Mouse (Mus musculus) gastrocnemius, postnatal 25 days (tissue): Measurements from ENCODE around the gene Gm17018. TPM values are rescaled to one million over a fixed set of nuclear protein-coding genes. Genes with fewer than 3 reads are reported as not detected.
"Not testable (repeated sequence)": the region's sequence is repeated elsewhere in the genome, so short reads cannot be mapped to it uniquely, and the experiment has no call there.

Experiments used
- DNase-seq: peaks from one replicate; pipeline ENCODE4 v3.0.0; 2022
- long read RNA-seq, 2 experiments: library from polyadenylated mRNA; stranded (forward); transcript quantifications; one replicate each; pipeline ENCODE4 v2.0.0; 2021
- total RNA-seq, 2 experiments: library from RNA; stranded (reverse); gene quantifications; 1 replicate in 1 of 2; 2 replicates in 1 of 2; pipeline ENCODE4 v1.2.3; 2021

Gene Gm17018
- 10 to 100 TPM; 16.3 to 16.5 TPM for total RNA-seq
- long read RNA-seq, experiment 1, transcript Gm17018-201 (6 exons, 1,353 nt), result major isoform, 53 of 65 reads
- long read RNA-seq, experiment 1, partial matches to known transcripts, result 2 of 65 reads
- long read RNA-seq, experiment 1, other reads (novel, unspliced or antisense), result 9 of 65 reads
- long read RNA-seq, experiment 2, transcript Gm17018-201 (6 exons, 1,353 nt), result major isoform, 56 of 63 reads
- long read RNA-seq, experiment 2, partial matches to known transcripts, result 0 of 63 reads
- long read RNA-seq, experiment 2, other reads (novel, unspliced or antisense), result 7 of 63 reads

DNA sequence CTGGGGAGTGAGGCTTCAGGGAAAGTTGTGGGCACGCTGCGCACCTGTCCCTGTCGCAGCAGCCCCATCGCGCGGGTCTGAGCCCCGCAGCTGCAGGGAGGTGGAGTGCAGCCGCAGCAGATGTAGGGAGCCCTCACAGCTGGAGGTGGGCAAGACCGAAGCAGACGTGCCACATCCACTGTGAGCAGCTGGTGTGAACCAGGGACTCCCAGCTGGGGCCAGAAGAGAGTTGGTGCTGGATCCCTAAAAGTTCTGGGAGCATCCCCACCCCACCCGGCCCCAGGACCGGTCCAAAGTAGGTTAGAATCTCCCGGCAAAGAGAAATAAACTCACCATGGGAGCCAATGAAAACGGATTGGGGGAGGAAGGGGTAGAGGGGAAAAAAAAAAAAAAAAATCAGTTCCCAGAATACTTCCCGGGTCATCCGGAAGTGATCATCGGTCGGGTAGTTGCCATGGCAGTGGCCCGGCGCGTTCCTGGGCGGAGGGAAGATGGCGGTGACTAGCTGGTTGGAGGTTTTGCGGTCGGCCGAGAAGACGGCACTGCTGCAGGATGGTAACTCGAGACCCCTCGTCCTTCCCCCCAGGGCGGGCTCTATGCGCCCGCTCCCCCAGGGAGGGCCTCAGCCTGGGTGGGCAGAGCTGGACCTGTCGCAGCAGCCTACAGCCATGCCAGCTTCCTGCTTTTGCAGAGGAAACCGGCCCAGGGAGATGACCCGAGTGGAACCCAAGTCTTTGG is at the start of gene Gm17018, which contains the start of gene Poll:
Gene Gm17018 (plus strand): TSS at position 463 of the 738 bp plus-strand sequence.
Gene Poll (minus strand): TSS at position 379 of the 738 bp plus-strand sequence.
- DNase-seq, result peak; percentile 80

DNA sequence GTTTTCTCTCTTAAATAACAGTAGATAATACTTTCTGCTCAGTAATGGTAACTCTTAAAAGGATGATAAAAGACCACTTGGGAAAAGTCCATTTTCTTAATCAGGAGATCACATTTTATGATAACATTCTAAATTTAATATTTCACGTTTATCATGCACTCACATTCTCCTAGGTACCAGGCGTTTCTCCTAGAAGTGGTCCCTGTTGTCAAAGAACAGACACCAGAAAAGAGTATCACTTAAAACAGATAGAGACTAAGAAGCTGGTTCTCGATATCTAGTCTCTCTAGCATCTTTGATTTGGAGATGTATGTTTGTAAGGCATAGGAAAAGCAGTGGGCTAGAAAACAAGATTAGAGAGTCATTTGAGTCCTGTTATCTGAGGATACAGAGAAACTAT is 49.7 kb upstream of the Gm17018 start:
- no peak for DNase-seq

DNA sequence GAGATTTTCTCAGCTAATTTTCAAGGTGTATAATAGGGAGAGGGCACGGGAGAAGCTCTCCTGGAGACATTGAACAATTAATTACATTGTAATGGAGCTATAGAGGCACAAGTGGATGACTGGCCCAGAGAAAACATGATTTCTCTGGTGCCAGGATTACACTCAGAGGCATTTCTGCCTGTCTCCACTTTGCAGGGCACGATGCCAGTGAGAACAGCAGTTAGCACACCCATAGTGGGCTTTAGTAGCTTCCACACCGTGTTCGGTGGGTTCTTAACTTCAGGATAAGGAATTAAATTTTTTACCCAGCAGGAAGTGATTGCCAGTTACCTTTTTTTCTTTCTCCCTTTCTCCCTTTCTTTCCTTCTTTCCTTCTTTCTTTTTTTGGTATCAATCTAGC is 49.0 kb upstream of the Gm17018 start:
- no peak for DNase-seq

DNA sequence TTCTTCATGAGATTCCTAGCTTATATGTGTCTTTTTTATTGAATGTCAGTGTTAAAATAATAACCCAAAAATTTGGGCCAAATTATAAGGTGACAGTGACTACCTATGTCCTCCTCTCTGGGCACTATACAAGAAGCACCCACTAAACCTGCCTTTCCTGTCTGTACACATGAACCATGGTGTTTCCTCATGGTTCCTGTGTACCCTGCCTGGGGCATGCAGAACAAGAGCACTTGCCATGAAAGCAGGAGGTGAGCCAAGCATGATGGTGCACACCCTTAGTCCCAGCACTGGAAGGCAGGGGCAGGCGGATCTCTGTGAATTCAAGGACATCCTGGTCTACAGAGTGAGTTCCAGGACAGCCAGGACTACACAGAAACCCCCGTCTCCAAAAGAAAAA is 45.1 kb upstream of the Gm17018 start:
- DNase-seq, result no peak

DNA sequence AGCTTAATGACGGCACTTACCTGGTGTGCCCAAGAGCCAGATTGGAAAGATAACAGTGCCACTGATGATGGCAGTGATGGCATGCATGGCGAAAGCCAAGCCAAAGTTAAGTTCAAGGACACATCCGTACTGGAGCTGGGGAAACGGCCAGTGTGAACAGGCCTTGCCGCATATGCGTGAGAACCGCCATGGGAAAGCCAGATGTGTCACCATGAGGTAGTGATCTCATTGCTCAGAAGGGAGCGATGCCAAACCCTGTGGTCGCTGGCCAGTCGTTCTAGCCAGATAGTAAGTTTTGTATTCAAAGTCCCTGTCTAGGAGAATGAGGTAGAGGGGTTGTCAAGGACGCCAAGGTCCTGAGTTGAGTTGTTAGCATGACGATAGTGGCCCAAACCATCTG is 44.2 kb upstream of the Gm17018 start:
- DNase-seq, result no peak

DNA sequence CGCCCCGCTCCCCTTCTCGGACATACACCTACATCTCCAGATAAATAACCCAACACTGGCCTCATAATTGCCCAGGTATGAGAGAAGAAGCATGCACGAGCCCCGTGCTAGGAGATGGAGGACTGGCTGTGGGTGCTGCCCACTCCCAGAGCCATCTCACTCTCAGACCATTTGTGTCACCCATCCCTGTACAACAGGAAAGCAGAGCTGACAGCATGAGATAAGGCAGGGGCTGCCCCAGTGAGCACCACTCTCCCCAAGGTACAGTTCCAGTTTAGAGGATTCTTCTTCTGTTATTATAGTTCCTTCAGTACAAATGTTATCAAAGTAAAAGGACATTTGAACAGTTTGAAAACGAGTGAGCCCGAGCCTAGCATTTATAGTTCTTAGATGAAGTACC is 33.0 kb upstream of the Gm17018 start:
- DNase-seq, result no peak

DNA sequence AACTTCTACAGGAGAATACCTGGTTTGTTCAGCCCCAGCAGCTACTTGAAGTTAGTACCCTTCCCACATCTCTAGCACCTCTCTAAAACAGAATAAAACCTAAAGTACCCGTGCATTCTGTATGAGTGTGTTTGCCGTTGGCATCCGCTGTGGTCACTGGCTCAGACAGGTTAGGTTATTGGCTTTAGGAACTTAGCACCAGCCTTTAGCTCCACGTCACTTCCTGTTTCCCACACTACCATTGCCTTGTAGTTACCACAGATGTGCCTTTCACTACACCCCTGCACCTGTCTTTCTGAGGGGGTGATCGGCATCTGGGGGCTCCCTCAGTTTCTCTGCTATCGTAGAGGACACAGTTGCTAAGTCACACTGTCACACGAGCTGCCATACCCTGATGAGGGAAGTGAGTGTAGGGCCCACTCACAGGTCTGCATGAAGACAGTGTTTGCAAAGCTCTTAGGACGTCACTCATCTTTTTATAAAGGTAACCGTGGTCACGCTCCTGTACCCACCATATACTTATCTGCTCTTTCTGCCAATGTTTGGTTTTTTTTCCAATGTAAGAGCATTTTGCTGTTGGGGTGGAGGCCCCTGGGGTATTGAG is 32.4 kb upstream of the Gm17018 start:
- DNase-seq, result no peak

DNA sequence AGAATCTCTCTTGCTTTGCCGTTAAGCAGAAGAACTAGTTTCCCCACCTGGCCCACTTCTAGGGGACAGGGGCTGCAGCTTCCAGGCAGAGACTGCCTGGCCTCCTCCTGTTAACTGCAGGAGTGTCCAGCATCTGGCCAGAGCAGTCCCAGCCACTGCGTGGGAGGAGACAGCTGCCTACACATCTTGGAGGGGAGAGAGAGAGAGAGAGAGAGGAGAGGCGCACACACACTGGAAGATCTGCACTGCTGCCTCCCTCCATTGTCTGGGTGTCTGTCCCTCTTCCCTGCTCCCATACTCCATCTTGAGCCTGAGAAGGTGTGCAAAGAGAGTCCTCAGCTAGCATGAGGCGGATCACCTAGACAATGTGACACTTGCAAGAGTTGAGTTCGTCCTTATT is 31.1 kb upstream of the Gm17018 start:
- no peak for DNase-seq

DNA sequence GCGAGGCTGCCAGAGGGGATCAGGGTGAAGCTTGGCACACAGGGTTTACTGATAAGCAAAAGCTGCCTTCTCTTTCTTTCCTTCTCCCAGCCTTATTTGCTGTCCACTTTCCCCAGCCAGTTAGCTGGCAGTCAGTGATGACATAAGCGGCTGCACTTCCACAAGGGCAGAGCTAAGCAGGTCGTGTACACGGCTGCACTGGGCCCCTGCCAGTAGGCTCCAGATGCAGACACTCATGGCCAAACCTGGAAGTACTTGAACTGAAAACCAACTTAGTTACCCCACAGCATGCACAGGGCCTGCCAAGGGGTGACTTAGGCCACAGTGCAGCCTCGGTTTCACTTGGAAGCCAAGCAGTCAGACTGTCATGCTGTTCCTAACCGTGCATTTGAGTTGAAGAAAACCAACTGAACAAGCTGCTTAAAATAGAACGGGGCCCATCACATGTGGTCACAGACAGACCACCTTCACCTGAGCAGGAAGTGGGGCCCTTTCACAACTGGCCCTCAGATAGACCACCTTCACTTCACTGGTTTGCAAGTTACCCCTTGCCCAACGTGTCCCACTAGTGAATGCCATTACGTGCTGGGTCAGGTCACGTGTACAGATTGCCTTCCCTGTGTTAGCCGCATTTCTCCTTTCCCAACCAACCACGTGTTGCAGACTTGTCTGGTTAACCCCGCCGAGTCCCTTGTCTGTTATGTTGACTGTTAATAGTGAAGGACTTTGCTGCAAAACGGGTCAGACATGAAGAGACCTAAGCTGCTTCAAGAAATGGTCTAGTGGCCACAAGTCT is 30.0 kb upstream of the Gm17018 start:
- no peak for DNase-seq

DNA sequence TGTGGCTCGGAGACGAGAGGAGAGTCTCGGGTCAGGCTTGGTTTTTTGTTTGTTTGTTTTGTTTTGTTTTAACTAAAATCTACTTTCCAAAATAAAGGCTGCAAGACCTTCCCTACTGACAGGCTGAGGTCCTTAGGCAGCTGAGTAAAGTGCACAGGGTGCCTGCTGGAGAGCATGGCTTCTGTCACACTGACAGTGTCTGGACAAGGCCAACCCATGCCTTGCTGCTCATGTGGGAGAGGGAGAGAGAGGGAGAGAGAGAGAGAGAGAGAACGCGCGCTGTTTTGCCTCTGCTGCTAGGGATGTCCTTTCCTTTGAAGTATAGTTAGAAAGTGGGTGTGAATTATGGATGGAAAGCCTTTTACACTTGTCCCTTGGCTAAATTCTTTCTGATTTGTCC is 28.9 kb upstream of the Gm17018 start:
- DNase-seq, result no peak

DNA sequence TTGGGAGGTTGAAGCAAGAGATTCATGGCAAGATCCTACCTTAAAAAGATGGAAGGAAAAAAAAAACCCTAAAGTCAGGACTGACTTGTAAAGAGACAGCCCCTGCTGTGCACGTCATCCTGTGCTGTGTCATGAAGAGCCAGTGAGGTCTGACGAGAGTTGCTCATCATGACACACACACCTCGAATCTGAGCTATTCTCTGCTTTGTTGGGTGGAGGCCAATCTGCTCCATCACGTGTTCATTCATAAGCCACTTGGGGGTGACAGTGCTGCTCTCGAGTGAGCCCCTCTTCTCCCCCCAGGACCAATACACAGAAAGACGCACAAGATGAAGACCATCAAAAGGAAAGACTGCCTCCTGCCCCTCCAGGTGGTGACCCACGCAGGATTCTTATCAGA is 26.8 kb upstream of the Gm17018 start:
- no peak for DNase-seq

DNA sequence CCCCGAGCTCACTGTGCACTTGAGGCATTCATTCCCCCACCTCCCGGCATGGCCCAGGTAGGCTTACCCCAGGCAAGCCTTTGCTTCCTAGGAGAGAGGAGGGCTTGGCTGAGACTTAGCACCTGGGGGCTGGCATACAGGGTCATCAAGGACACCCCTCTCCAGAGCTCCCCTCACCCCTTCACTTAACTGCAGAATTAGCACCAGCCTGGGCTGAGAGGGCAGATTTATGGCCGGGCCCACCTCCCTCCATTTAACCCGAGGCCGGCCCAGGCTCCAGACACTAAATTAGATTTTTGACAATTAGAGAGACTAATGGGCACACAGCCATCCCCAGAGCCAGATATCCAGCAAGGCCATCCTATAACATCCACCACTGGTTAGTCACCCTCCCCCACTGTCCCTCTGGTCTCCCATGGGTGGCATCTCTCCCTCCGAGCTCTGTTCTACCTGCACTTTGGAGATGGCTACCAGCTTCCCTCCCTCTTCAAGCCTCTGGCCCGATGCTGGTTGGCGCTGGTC is 25.1 kb upstream of the Gm17018 start:
- DNase-seq, result no peak

DNA sequence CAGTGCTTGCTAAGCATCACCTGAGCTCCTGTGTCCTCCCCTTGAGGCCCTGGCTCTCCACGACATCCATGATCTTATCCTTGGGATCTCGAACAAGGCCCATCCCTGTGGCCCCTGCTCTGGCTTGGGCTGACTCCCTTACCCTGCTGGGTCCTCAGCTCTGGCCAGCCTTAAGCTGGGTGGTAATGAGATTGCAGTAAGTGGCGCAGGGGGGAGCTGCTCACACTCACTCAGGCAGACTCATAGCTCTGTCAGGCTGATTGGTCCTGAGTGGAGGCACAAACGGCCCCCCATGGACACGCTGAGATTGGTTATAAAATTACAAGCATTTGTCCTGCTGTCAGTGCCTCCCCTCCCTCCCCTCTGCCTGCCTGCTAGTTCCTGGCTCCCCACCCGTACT is 24.5 kb upstream of the Gm17018 start:
- DNase-seq, result no peak

DNA sequence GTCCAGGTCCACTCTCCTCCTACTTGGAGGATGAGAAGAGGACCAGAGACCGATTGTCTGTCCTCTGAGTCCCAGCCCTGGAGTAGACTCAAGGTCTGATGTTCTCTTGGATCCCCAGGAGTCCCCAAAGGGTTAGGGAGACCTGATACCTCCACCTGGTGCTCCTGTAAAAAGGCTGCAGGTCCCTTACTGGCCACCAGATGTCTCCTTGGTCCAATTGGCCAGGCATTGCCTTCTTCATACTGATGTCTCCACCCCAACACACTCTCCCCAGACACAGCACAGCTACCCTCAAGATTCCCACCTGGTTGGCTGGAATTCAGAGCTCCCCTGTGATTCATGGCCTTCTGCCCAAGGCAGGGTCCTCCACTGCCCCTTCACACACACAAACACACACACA is 22.9 kb upstream of the Gm17018 start:
- DNase-seq, result peak; percentile 41

DNA sequence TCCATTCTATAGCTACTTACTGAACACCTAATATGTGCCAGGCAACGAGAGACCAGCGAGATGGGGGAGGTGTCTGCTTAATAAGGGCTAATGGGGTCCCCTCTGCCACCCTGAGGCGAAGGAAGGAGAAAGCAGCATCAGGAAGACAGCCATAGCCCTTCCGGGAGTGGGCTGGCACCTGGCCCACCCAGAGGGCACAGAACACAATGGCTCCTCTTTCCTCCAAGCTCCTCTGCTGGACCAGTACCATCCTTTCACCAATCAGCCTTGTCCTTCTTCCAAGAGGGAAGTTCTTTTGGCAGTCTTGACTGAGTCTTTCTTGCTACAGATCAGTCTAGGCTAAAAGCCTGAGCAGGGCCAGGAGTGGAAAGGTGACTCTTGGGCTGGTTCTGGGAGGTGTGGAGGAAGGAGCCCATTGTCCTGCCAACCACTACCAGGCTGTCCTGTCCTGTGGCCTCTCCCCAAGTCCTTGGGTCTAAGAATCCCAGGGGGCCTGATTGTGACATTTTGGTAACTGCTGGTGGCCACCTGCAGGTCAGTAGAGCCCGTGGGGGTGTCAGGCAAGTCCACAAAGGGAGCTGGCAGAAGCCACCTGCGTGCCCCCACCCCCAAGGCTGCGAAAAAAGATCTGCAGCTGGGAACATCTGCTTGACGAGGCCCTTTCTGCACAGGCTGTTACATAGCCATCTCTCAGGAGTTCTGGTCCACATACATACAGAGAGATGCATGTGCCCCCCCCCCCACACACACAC is 19.6 kb upstream of the Gm17018 start:
- no peak for DNase-seq

DNA sequence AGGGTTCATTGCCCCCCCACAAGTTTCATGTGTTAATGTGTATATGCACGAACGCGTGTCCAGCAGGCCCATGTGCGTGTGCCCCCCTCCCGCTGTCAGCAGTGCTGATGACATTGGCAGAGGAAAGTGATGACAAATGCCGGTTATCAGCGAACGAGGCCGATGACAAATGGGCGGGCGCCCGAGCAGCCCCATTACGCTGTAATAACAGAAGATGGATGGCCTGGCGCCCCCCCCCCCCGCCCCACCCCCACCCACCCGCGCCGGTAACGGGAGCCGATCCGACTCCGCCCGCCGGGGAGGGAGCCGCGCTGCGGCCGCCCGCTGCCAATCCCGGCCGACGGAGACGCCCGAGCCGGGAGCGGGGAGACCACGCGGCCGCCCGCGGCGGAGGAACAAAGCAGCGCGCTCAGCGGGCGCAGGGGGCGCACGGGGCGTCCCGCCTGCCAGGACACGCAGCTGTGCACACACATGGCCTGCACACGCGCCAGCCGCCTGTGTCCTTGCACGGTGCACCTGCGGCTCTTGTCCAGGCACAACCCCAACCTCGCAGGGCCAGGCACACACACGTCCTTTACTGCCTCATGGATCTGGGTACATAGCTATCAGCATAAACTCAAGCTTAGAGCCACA is 18.9 kb upstream of the Gm17018 start:
- DNase-seq, result peak; percentile 59

DNA sequence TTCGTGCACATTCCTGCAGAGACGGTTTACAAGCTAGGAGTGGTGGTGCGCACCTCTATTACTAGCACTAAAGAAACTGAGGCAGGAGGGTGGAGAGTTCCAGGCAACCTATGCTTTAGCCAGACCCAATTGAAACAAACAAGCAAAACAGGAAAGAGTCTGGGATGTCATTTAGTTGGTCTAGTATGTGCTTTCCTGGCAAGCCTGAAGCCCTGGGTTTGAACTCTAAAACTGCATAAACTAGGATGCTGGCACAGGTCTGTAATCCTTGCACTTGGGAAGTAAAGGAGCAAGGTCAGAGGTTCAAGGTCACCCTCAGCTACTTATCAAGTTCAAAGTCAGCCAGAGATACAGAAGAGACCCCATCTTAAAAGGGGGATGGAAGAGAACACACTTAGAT is 18.4 kb upstream of the Gm17018 start:
- no peak for DNase-seq

DNA sequence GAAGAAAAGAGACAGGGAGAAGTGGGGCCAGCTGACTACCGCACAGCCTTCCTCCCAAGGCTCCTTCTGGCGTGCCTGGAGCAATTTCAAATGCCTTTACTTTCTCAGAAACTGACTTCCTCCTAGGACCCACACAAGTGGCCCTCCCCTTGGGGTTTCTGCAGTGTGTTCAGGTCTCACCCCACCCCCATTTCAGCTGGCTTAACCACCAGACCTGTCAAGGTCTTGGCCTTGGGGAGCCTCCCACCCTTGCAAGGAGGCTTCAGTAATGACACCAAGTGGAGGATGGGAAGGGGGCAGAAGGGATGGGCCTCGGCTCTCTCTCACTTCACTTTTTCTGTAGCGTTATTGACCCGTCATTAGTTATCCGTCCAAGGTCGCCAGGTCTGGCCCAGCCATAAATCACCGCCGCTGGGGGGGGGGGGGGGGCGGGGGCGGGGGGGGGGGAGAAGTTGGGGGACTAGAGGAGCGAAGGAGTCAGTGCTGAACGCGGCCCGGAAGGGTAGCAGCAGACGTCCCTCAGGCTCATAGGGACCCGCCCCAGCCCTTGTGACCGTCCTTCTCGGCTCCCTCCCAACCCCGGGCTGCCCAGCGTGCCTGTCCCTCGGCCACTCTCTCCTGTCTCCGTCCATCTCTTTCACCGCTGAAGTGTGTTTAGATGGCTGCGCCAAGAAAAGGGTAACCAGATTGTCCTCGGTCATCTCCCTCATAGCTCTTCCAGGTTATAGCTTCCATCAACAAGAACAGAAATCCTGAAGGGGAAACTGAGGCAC is 16.1 kb upstream of the Gm17018 start:
- no peak for DNase-seq

DNA sequence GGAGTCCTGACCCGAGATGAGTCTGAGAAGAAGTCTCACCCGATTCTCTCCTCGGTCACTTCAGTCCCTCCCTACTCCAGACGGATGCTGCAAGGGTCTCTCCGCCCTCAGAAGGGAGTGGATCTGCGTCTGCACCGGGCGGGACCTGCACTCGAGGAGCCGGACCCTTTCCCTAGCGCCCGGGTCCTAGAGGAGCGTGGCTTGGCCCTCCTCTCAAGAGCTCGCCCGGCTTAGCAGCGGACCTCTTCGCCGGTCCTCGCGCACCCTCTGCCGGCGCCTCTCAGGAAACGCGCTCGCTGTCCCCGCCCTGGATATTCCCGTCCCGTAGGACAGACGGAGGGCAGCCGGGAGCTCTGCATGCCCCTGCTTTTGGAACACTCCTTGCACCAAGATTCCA is 15.5 kb upstream of the Gm17018 start:
- peak; percentile 75 for DNase-seq

DNA sequence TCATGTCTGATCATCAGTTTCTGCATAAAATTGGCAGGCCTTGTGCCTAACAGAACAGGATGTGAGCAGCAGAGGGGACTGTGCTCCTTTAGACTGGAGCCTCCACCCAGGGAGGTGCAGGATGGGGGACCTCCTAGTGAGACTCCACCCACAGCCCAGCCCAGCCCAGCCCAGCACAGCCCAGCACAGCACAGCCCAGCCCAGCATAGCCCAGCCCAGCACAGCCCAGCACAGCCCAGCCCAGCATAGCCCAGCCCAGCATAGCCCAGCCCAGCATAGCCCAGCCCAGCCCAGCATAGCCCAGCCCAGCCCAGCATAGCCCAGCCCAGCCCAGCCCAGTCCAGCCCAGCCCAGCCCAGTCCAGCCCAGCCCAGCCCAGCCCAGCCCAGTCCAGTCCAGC is 12.2 kb upstream of the Gm17018 start:
- not testable (repeated sequence) for DNase-seq
